Mouse (Mus musculus): ENCODE results near the gene Slc16a14.

- TF ChIP-seq CTCF (IDR thresholded peaks at IDR 0.05; ENCODE audit: low read depth, low read length) = no peak
- TF ChIP-seq POLR2A (IDR thresholded peaks at IDR 0.05; ENCODE audit: borderline replicate concordance, low read depth, low read length) = no peak
Measured at GRCm38 (mm10) chr1:84877590-84877989, 57.3 kb downstream of the Slc16a14 start.

Measured in bone marrow macrophage, adult 2 months (primary cell).